Mouse (Mus musculus): ENCODE results near the gene Colgalt1. TPM values are rescaled to one million over a fixed set of nuclear protein-coding genes. Genes with fewer than 3 reads are reported as not detected.

Gene Colgalt1
- polyA plus RNA-seq (2015; fragmentation: Nextera tagmentation; extraction: Ambion mirVana), result 94.6 and 98.9 TPM in 2 replicates

DNA sequence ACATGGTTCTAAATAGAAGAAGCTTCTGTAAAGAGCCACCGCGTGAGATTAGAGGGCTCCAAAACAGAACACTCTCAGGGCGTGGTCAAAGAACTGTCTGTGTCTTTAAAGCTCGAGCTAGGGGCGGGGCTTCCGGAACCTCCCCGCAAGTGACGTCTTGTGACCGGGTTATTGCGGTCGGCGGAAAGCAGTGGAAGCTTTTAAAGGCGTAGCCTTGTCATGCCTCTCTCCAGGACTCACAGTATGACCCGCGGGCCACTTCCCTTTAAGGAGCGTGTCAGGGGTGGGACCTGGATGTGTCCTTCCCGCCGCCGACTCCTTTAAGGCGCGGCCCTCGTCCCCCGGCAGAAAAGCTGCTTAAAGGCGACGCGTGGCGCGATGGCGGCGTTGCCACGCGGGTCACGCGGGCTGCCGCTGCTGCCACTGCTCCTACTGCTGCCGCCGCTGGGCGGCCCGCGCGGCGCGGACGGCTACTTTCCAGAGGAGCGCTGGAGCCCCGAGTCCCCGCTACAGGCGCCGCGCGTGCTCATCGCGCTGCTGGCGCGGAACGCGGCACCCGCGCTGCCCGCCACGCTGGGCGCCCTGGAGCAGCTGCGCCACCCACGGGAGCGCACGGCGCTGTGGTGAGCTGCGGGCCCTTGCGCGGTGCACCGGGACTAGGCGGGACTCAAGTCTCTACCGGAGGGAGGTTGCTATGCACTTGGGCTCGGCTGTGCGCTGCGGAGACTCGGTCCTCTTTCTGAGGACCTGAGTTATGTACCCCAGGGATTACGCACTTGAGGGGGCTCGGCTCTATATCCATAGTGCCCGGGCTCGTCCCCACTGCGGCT lies at the start of gene Colgalt1:
TSS of gene Colgalt1 (plus strand) at position 177 of the 830 bp plus-strand sequence.
- no peaks in the 10 kb centered on the region for H3K9me3 ChIP-seq (replicated peaks)
- WGBS, result under 1% methylated on average over 82 of the region's 82 CpGs
- peak within 1 kb of the TSS; percentile 83 for H3K9ac ChIP-seq
- peak within 1 kb of the TSS; percentile 94 for H3K27ac ChIP-seq (replicated peaks)
- peak; percentile 100 for ATAC-seq (ENCODE audit: insufficient number of reproducible peaks, low FRiP score, low TSS enrichment, low read depth)
- no peaks in the 10 kb centered on the region for H3K27me3 ChIP-seq
- peak within 1 kb of the TSS; percentile 88 for H3K4me3 ChIP-seq (replicated peaks)
- H3K4me1 ChIP-seq, result peaks cover 13% of the 10 kb centered on the region
- peaks cover 28% of the 10 kb centered on the region for H3K36me3 ChIP-seq
- peak within 1 kb of the TSS; percentile 71 for H3K4me2 ChIP-seq (replicated peaks)

DNA sequence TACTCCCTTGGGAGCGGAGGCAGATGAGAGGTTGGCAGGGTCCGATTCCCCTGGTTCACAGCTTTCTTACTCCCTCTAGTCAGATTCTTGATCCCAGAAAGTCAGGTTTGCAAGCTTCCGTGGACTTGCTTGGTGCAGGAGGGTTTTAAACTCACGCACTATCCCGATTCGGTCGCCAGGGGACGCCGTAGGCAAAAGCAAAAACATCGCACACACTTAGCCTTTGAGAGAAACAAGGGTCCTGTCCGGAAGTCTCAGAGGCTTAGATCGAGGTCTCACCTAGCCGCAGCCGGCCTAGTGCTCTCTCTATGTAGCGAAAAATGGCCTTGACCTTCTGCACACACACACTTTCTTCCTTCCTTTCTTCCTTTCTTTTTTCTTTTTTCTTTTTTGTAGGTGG lies 49.4 kb upstream of the Colgalt1 start:
- ATAC-seq (ENCODE audit: insufficient number of reproducible peaks, low FRiP score, low TSS enrichment, low read depth), result no peak
- WGBS, result 3% methylated on average over 15 of the region's 15 CpGs
- 0 out of 2 replicates have a peak, but pooled peaks cover 5% of the 10 kb centered on the region for H3K9me3 ChIP-seq (replicated peaks)

DNA sequence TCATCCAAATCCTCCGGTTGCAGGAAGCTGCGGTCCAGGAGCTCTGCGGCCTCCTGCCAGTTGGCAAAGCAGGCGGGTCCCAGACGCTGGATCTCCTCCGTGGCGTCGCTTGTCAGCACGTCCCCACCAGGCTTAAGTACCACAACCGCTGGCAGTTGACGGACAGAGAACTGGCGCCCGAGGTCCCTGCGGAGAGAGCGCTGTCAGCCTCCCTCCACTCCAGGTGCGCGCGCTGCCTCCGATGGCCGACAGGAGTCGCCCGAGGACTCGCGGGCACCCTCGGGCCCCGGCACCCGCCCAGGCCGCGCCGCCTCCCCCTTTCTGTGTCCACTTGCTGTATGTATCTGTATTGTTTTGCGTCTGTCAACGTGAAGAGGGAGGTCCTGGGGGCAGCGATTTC lies 48.0 kb upstream of the Colgalt1 start:
- 0 out of 2 replicates have a peak, but pooled peaks cover 5% of the 10 kb centered on the region for H3K9me3 ChIP-seq (replicated peaks)
- under 1% methylated on average over 33 of the region's 33 CpGs for WGBS
- H3K4me1 ChIP-seq, result peaks cover 24% of the 10 kb centered on the region
- peaks cover 56% of the 10 kb centered on the region for H3K27me3 ChIP-seq
- peak overlapping the region; percentile 30 for H3K4me3 ChIP-seq (replicated peaks)
- no peak overlapping the region for H3K27ac ChIP-seq (replicated peaks)
- H3K36me3 ChIP-seq, result no peaks in the 10 kb centered on the region
- no peak; the same call in 1 of the 2 replicates for ATAC-seq (ENCODE audit: insufficient number of reproducible peaks, low FRiP score, low TSS enrichment, low read depth)
- 0 out of 2 replicates have a peak overlapping the region, but pooled peaks have one; percentile 9 for H3K9ac ChIP-seq
- peak overlapping the region; percentile 52 for H3K4me2 ChIP-seq (replicated peaks)

More for the DNA sequence above, 49.4 kb upstream of the Colgalt1 start:
- Histone ChIP-seq H3K4me2 (replicated peaks) (no peak overlapping the region), H3K4me1 (peaks cover 24% of the 10 kb centered on the region), H3K9ac (no peak overlapping the region), H3K36me3 (no peaks in the 10 kb centered on the region), H3K27me3 (peaks cover 67% of the 10 kb centered on the region), H3K27ac (replicated peaks) (no peak overlapping the region), H3K4me3 (replicated peaks) (no peak overlapping the region)

DNA sequence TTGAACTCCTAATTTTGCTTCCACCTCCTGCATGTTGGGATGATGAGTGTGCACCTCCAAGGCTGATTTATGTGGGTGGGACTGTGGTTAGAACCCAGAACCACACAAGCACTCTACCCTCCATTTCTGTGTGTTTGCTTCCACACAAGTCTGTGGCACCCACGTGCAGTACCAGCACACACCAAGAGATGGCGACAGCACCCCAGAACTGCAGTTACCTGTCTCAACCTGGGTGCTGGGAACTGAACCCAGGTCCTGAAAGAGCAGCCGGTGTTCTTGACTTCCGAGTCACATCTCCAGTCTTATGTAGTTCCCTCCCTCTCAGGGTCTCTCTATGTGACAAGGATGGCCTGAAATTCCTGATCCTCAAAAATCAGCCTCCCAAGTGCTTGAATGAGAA lies 46.8 kb upstream of the Colgalt1 start:
- peaks cover 44% of the 10 kb centered on the region for H3K27me3 ChIP-seq

DNA sequence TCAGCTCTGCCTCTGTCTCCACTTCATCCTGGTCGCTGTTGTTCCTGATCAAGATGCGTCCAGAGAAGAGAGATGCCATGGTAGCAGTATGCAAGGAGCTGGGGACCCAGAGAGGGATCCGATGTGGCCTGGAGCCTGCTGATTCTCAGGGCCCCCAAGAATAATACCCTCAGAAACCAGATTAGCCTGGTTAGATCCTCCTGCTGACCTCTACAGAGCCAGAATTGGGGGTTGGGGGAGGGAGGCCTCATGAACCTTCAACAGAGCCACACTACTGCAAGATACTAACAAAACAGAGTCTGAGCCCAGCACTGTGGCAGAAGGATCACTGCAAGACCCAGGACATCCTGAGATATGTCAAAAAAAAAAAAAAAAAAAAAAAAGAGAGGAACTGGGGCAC lies 44.3 kb upstream of the Colgalt1 start, which contains the start of gene Nxnl1:
TSS of gene Nxnl1 (minus strand) at position 101 of the 400 bp plus-strand sequence.
- H3K9ac ChIP-seq, result no peak within 1 kb of the TSS

More for the DNA sequence above, 46.8 kb upstream of the Colgalt1 start:
- WGBS, result 86% methylated on average over 4 of the region's 4 CpGs
- Histone ChIP-seq H3K9me3 (replicated peaks) (0 out of 2 replicates have a peak, but pooled peaks cover 5% of the 10 kb centered on the region), H3K9ac (no peak overlapping the region), H3K4me3 (replicated peaks) (no peak overlapping the region), H3K27ac (replicated peaks) (no peak overlapping the region), H3K4me1 (peaks cover 19% of the 10 kb centered on the region), H3K36me3 (no peaks in the 10 kb centered on the region), H3K4me2 (replicated peaks) (no peak overlapping the region)
- ATAC-seq (ENCODE audit: insufficient number of reproducible peaks, low FRiP score, low TSS enrichment, low read depth), result no peak

DNA sequence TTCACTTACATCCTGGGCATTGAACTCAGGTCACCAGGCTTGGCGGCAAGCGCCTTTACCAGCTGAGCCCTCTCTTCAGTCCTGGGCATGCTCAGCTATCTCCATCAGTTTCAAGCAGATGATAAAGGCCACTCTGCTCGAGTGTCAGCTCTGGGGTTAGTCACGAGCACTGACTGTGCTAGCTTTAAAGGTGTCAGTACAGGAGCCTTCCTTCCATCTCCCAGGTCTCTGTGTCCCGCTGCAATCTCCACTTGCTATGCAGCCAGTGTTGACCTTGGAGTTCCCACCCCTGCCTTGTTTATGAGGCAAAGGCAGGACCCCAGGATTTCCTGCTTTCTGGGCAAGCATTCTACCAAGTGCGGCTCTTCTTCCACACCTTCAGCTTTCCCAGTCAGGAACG lies 43.2 kb upstream of the Colgalt1 start:
- H3K9me3 ChIP-seq (replicated peaks), result 0 out of 2 replicates have a peak, but pooled peaks cover 5% of the 10 kb centered on the region

More for the DNA sequence above, 44.3 kb upstream of the Colgalt1 start, which contains the start of gene Nxnl1:
- 55% methylated on average over 3 of the region's 3 CpGs for WGBS
- Histone ChIP-seq H3K4me3 (replicated peaks) (no peak within 1 kb of the TSS), H3K27ac (replicated peaks) (no peak within 1 kb of the TSS), H3K36me3 (no peaks in the 10 kb centered on the region), H3K9me3 (replicated peaks) (0 out of 2 replicates have a peak, but pooled peaks cover 5% of the 10 kb centered on the region), H3K27me3 (peaks cover 21% of the 10 kb centered on the region), H3K4me1 (peaks cover 30% of the 10 kb centered on the region), H3K4me2 (replicated peaks) (no peak within 1 kb of the TSS)
- ATAC-seq (ENCODE audit: insufficient number of reproducible peaks, low FRiP score, low TSS enrichment, low read depth), result no peak

DNA sequence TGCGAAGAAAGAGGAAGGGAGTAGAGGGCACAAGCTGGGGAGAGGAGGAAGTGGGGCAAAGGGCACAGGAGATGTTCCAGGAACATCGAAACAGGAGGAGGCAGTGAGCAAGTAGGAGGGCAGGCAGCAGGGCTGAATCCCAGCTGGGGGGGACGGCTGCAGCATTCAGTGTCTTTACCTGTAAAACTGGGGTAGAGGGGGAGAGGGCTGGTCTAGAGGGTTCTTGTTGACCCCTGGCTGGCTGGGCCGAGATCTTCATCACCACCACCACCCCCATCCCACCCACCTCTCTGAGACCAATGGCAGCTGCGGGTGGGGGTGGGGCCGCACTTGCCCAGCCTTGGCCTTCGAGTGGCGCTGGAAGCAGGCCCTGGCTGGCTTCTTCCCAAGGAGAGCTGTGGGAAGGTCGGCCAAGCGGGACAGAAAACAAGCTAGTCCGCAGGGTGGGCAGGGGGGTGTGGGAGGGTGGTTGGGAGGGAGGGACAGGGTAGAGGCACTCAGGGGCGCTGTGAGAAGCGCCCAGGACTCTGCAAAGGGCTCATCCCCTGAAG lies 42.3 kb upstream of the Colgalt1 start, which contains the start of gene Slc27a1:
TSS of gene Slc27a1 (plus strand) at position 496 of the 551 bp plus-strand sequence.
- Histone ChIP-seq H3K4me2 (replicated peaks) (peak within 1 kb of the TSS; percentile 85), H3K4me1 (peaks cover 27% of the 10 kb centered on the region), H3K4me3 (replicated peaks) (peak within 1 kb of the TSS; percentile 64), H3K9ac (peak within 1 kb of the TSS; percentile 39), H3K36me3 (no peaks in the 10 kb centered on the region), H3K9me3 (replicated peaks) (0 out of 2 replicates have a peak, but pooled peaks cover 5% of the 10 kb centered on the region), H3K27me3 (0 out of 2 replicates have a peak, but pooled peaks cover 3% of the 10 kb centered on the region), H3K27ac (replicated peaks) (peak within 1 kb of the TSS; percentile 93)
- 10% methylated on average over 13 of the region's 13 CpGs for WGBS
- ATAC-seq (ENCODE audit: insufficient number of reproducible peaks, low FRiP score, low TSS enrichment, low read depth), result no peak

More for the DNA sequence above, 43.2 kb upstream of the Colgalt1 start:
- Histone ChIP-seq H3K27ac (replicated peaks) (no peak overlapping the region), H3K4me1 (peaks cover 29% of the 10 kb centered on the region), H3K27me3 (peaks cover 10% of the 10 kb centered on the region), H3K36me3 (no peaks in the 10 kb centered on the region), H3K4me3 (replicated peaks) (no peak overlapping the region), H3K4me2 (replicated peaks) (no peak overlapping the region), H3K9ac (no peak overlapping the region)
- no peak for ATAC-seq (ENCODE audit: insufficient number of reproducible peaks, low FRiP score, low TSS enrichment, low read depth)
- WGBS, result 75% methylated on average over 7 of the region's 7 CpGs

DNA sequence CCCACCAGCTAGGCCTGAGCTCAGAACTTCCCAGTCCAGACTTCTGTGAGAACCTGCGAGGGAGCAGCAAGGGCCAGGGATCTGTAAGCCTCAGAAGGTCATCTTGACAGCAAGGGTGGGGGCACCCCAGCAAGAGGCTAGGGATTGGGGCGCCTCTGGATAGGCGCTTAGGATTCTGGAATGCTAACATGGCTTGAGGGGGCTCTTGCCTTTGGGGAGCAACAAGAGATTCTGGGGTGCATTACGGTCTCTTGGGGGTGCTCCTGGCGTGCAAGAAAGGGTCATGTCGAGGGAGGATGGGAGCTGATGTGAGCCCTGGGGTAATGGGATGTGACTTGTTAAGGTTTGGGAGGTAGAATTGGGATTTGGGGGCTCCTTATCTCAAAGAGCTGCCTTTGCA lies 41.9 kb upstream of the Colgalt1 start:
- WGBS, result 15% methylated on average over 6 of the region's 6 CpGs
- peak overlapping the region; percentile 93 for H3K27ac ChIP-seq (replicated peaks)
- H3K27me3 ChIP-seq, result 0 out of 2 replicates have a peak, but pooled peaks cover 3% of the 10 kb centered on the region

DNA sequence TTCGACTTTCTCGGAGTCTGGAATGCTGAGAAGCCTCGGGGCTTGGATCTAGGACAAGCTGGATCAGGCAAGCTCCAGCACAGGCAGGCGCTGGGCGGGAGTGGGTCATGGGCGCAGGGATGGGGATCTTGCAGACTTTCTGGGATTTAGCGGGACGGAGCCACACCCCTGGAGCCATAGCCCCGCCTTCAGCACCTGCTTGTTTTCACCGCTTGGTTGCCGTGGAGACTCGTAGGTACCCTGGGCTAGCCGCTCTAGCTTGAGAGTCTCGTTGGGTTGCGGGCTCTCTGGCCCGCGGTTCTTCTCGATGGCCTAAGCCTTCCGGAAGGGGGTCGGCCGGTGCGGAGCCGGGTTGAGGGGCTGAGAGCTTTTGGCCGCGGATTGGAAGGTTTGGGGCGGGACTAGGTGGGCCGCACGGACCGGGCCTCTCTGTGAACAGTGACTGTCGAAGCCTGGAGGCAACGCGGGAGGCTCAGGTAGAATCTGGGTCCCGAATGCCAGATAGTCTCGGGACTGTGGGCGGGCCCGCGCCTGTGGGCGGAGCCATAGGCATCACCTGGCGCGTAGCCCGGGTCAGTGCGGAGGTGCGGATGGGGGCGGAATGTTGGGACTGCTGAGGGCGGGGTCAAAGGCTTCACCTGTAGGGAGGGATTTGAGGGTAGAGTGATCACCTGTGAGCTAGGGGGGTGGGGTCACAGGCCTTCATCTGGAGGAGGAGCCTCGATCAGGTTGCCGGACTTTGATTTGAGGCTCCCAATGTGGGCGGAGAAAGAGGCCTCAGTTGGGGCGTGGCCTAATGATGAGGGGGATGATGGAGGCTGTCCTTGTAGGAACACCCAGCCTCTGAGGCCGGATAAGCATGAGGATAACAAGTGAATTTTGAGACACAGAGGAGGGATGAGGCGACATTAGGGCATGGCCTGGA lies 41.2 kb upstream of the Colgalt1 start:
- Histone ChIP-seq H3K4me2 (replicated peaks) (peak overlapping the region; percentile 85), H3K4me3 (replicated peaks) (peak overlapping the region; percentile 64), H3K27me3 (0 out of 2 replicates have a peak, but pooled peaks cover 3% of the 10 kb centered on the region), H3K9ac (peak overlapping the region; percentile 39), H3K4me1 (peaks cover 33% of the 10 kb centered on the region), H3K9me3 (replicated peaks) (no peaks in the 10 kb centered on the region), H3K36me3 (no peaks in the 10 kb centered on the region), H3K27ac (replicated peaks) (peak overlapping the region; percentile 93)
- under 1% methylated on average over 51 of the region's 51 CpGs for WGBS
- ATAC-seq (ENCODE audit: insufficient number of reproducible peaks, low FRiP score, low TSS enrichment, low read depth), result peak; percentile 81

More for the DNA sequence above, 41.9 kb upstream of the Colgalt1 start:
- peak overlapping the region; percentile 39; the same call in 1 of the 2 replicates for H3K9ac ChIP-seq
- no peak for ATAC-seq (ENCODE audit: insufficient number of reproducible peaks, low FRiP score, low TSS enrichment, low read depth)
- H3K36me3 ChIP-seq, result no peaks in the 10 kb centered on the region
- 0 out of 2 replicates have a peak, but pooled peaks cover 5% of the 10 kb centered on the region for H3K9me3 ChIP-seq (replicated peaks)
- peak overlapping the region; percentile 64 for H3K4me3 ChIP-seq (replicated peaks)
- peak overlapping the region; percentile 85 for H3K4me2 ChIP-seq (replicated peaks)
- peaks cover 27% of the 10 kb centered on the region for H3K4me1 ChIP-seq

DNA sequence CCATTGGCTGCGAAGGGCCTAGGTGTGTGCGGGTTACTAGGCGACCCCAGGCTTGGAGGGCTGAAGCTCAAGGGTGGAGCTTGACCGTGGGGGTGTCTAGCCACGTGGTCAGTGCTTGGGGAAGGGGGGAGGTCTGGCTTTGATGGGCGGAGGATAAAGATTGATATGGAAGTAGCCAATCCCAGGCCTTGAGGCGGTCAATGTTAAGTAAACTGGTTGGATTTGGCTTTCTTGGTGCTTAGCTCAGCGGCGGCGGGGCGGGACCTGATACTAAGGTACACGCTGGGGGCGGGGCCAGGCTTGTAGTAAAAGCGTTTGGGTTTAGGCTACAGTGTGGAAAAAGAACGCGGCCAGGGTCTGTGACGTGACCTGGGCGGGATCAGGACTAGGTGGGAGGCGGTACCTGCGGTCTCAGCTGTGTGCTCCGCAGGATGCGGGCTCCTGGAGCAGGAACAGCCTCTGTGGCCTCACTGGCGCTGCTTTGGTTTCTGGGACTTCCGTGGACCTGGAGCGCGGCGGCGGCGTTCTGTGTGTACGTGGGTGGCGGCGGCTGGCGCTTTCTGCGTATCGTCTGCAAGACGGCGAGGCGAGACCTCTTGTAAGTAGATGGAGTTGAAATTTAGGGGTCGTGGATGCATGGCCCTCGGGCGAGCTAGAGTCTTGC lies 40.4 kb upstream of the Colgalt1 start:
- WGBS, result under 1% methylated on average over 41 of the region's 41 CpGs
- Histone ChIP-seq H3K9me3 (replicated peaks) (no peaks in the 10 kb centered on the region), H3K27ac (replicated peaks) (peak overlapping the region; percentile 93), H3K36me3 (no peaks in the 10 kb centered on the region), H3K4me2 (replicated peaks) (peak overlapping the region; percentile 85), H3K4me3 (replicated peaks) (peak overlapping the region; percentile 64), H3K27me3 (0 out of 2 replicates have a peak, but pooled peaks cover 3% of the 10 kb centered on the region), H3K9ac (peak overlapping the region; percentile 42), H3K4me1 (peaks cover 33% of the 10 kb centered on the region)
- peak; percentile 91 for ATAC-seq (ENCODE audit: insufficient number of reproducible peaks, low FRiP score, low TSS enrichment, low read depth)

Measured in embryonic facial prominence, embryonic 15.5 days (tissue).